Mouse (Mus musculus): ENCODE data around the gene Lrrc19. TPM values are rescaled to one million over a fixed set of nuclear protein-coding genes. Genes with fewer than 3 reads are reported as not detected.

Lrrc19 gene
- polyA plus RNA-seq, 1 experiment: not detected

GRCm38 (mm10) chr4:94610339-94610738 is 39.6 kb downstream of the Lrrc19 start:
- Histone ChIP-seq H3K27ac (ENCODE audit: control insufficient read depth, insufficient read depth, low read depth, low read length) (no peak overlapping the region), H3K36me3 (ENCODE audit: control insufficient read depth, insufficient read depth, low read length) (no peaks in the 10 kb centered on the region), H3K27me3 (ENCODE audit: control insufficient read depth, insufficient read depth, low read length) (no peaks in the 10 kb centered on the region), H3K4me1 (ENCODE audit: control insufficient read depth, insufficient read depth, low read length) (no peaks in the 10 kb centered on the region; the same call in 1 of the 2 replicates), H3K4me3 (ENCODE audit: control insufficient read depth, low read depth, low read length) (no peak overlapping the region)
- no peak for TF ChIP-seq CTCF (IDR thresholded peaks at IDR 0.05; ENCODE audit: control insufficient read depth, insufficient read depth, insufficient replicate concordance, low read depth, low read length)
- TF ChIP-seq POLR2A (IDR thresholded peaks at IDR 0.05; ENCODE audit: control insufficient read depth, low read depth, low read length): no peak

DNA sequence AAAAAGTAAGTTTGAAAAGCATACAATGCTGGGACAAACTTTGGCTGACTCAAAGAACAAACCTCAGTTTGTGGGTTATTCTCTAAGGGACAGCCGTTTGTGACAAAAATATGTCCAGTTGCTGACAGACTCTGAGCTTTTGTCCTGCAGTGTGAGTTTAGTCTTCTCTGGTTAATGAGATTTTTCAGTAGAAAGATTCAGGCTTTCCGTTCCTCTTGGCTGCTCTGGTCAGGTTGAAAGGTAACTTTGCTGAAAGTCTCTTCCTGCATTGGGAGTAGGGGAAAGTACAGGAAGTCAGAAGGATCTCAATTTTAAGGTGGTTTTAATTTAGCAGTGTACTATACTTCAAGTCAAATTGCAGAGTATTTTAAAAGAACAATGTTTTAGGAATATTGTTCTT is 44.4 kb downstream of the Lrrc19 start:
- Histone ChIP-seq H3K27ac (ENCODE audit: control insufficient read depth, insufficient read depth, low read depth, low read length) (no peak overlapping the region), H3K27me3 (ENCODE audit: control insufficient read depth, insufficient read depth, low read length) (no peaks in the 10 kb centered on the region), H3K4me3 (ENCODE audit: control insufficient read depth, low read depth, low read length) (no peak overlapping the region), H3K4me1 (ENCODE audit: control insufficient read depth, insufficient read depth, low read length) (peaks cover 2% of the 10 kb centered on the region; the same call in 1 of the 2 replicates), H3K36me3 (ENCODE audit: control insufficient read depth, insufficient read depth, low read length) (no peaks in the 10 kb centered on the region)
- no peak for TF ChIP-seq CTCF (IDR thresholded peaks at IDR 0.05; ENCODE audit: control insufficient read depth, insufficient read depth, insufficient replicate concordance, low read depth, low read length)
- TF ChIP-seq POLR2A (IDR thresholded peaks at IDR 0.05; ENCODE audit: control insufficient read depth, low read depth, low read length): no peak

- H3K36me3 ChIP-seq (ENCODE audit: control insufficient read depth, insufficient read depth, low read length): no peaks in the 10 kb centered on the region
- no peak overlapping the region for H3K27ac ChIP-seq (ENCODE audit: control insufficient read depth, insufficient read depth, low read depth, low read length)
- H3K4me3 ChIP-seq (ENCODE audit: control insufficient read depth, low read depth, low read length): no peak overlapping the region
- TF ChIP-seq CTCF (IDR thresholded peaks at IDR 0.05; ENCODE audit: control insufficient read depth, insufficient read depth, insufficient replicate concordance, low read depth, low read length) (no peak), POLR2A (IDR thresholded peaks at IDR 0.05; ENCODE audit: control insufficient read depth, low read depth, low read length) (no peak)
- H3K27me3 ChIP-seq (ENCODE audit: control insufficient read depth, insufficient read depth, low read length): no peaks in the 10 kb centered on the region
- H3K4me1 ChIP-seq (ENCODE audit: control insufficient read depth, insufficient read depth, low read length): peaks cover 2% of the 10 kb centered on the region; the same call in 1 of the 2 replicates
Measured at GRCm38 (mm10) chr4:94604452-94605019, 45.4 kb downstream of the Lrrc19 start.

- H3K27me3 ChIP-seq (ENCODE audit: control insufficient read depth, insufficient read depth, low read length): no peaks in the 10 kb centered on the region
- no peaks in the 10 kb centered on the region for H3K36me3 ChIP-seq (ENCODE audit: control insufficient read depth, insufficient read depth, low read length)
- peak; percentile 68 for TF ChIP-seq POLR2A (IDR thresholded peaks at IDR 0.05; ENCODE audit: control insufficient read depth, low read depth, low read length)
- no peak for TF ChIP-seq CTCF (IDR thresholded peaks at IDR 0.05; ENCODE audit: control insufficient read depth, insufficient read depth, insufficient replicate concordance, low read depth, low read length)
- peak within 1 kb of the TSS; percentile 99 for H3K4me3 ChIP-seq (ENCODE audit: control insufficient read depth, low read depth, low read length)
- H3K27ac ChIP-seq (ENCODE audit: control insufficient read depth, insufficient read depth, low read depth, low read length): peak within 1 kb of the TSS; percentile 94
- peaks cover 2% of the 10 kb centered on the region; the same call in 1 of the 2 replicates for H3K4me1 ChIP-seq (ENCODE audit: control insufficient read depth, insufficient read depth, low read length)
Measured at GRCm38 (mm10) chr4:94603031-94603629, 46.8 kb downstream of the Lrrc19 start, which contains the start of gene Plaa. Gene Plaa (minus strand): TSS chr4:94603244.

- H3K27me3 ChIP-seq (ENCODE audit: control insufficient read depth, insufficient read depth, low read length): no peaks in the 10 kb centered on the region
- TF ChIP-seq CTCF (IDR thresholded peaks at IDR 0.05; ENCODE audit: control insufficient read depth, insufficient read depth, insufficient replicate concordance, low read depth, low read length) (no peak), POLR2A (IDR thresholded peaks at IDR 0.05; ENCODE audit: control insufficient read depth, low read depth, low read length) (no peak)
Measured at GRCm38 (mm10) chr4:94602496-94603030, 47.4 kb downstream of the Lrrc19 start.

DNA sequence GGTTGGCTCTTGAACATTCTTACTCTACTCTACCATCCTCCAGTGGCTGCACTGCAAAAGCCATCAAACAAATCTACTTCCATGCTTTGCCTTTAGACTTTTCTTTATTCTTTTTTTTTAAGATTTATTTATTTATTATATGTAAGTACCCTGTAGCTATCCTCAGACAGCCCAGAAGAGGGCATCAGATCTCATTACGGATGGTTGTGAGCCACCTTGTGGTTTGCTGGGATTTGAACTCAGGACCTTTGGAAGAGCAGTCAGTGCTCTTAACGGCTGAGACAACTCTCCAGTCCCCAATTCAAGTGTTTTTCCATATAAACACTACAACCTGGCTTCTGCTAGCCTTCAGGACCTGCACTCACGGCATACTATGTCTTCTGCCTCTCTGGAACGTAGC is 48.5 kb downstream of the Lrrc19 start:
- Histone ChIP-seq H3K27ac (ENCODE audit: control insufficient read depth, insufficient read depth, low read depth, low read length) (no peak overlapping the region), H3K4me1 (ENCODE audit: control insufficient read depth, insufficient read depth, low read length) (peaks cover 2% of the 10 kb centered on the region; the same call in 1 of the 2 replicates), H3K27me3 (ENCODE audit: control insufficient read depth, insufficient read depth, low read length) (no peaks in the 10 kb centered on the region), H3K4me3 (ENCODE audit: control insufficient read depth, low read depth, low read length) (no peak overlapping the region), H3K36me3 (ENCODE audit: control insufficient read depth, insufficient read depth, low read length) (no peaks in the 10 kb centered on the region)
- TF ChIP-seq POLR2A (IDR thresholded peaks at IDR 0.05; ENCODE audit: control insufficient read depth, low read depth, low read length): no peak
- TF ChIP-seq CTCF (IDR thresholded peaks at IDR 0.05; ENCODE audit: control insufficient read depth, insufficient read depth, insufficient replicate concordance, low read depth, low read length): no peak

More at GRCm38 (mm10) chr4:94602496-94603030, 47.4 kb downstream of the Lrrc19 start:
- Histone ChIP-seq H3K4me3 (ENCODE audit: control insufficient read depth, low read depth, low read length) (peak overlapping the region; percentile 99), H3K4me1 (ENCODE audit: control insufficient read depth, insufficient read depth, low read length) (peaks cover 2% of the 10 kb centered on the region; the same call in 1 of the 2 replicates), H3K27ac (ENCODE audit: control insufficient read depth, insufficient read depth, low read depth, low read length) (peak overlapping the region; percentile 94), H3K36me3 (ENCODE audit: control insufficient read depth, insufficient read depth, low read length) (no peaks in the 10 kb centered on the region)

GRCm38 (mm10) chr4:94592709-94593108 is 57.2 kb downstream of the Lrrc19 start:
- no peak for TF ChIP-seq POLR2A (IDR thresholded peaks at IDR 0.05; ENCODE audit: control insufficient read depth, low read depth, low read length)
- TF ChIP-seq CTCF (IDR thresholded peaks at IDR 0.05; ENCODE audit: control insufficient read depth, insufficient read depth, insufficient replicate concordance, low read depth, low read length): no peak
- H3K36me3 ChIP-seq (ENCODE audit: control insufficient read depth, insufficient read depth, low read length): no peaks in the 10 kb centered on the region
- H3K4me3 ChIP-seq (ENCODE audit: control insufficient read depth, low read depth, low read length): no peak overlapping the region
- no peaks in the 10 kb centered on the region for H3K27me3 ChIP-seq (ENCODE audit: control insufficient read depth, insufficient read depth, low read length)
- H3K4me1 ChIP-seq (ENCODE audit: control insufficient read depth, insufficient read depth, low read length): no peaks in the 10 kb centered on the region
- no peak overlapping the region for H3K27ac ChIP-seq (ENCODE audit: control insufficient read depth, insufficient read depth, low read depth, low read length)

Data from testis, adult 2 months (tissue).